Mouse (Mus musculus) CH12F3 (cell line): ENCODE data around the gene Npcd.

Experiments
- in situ Hi-C: fragments of 300-500 bp; cut with MboI; formaldehyde crosslinking; loops from 2 replicates; pipeline ENCODE4 v1.14.3; 2020; ENCODE audit warnings: low sequenced_read_pairs

The Npcd gene

GRCm38 (mm10) chr15:79834130-79834880 lies at the start of gene Npcd, which contains the start of gene Cbx6:
Gene Npcd, minus strand, starts transcription at chr15:79834237.
Gene Cbx6, minus strand, starts transcription at chr15:79834688.
- in situ Hi-C loops = no loop called here

- in situ Hi-C loops = no loop called here
Measured at GRCm38 (mm10) chr15:79883352-79883822, 49.4 kb upstream of the Npcd start.

- in situ Hi-C loops = no loop called here
Measured at GRCm38 (mm10) chr15:79882623-79883267, 48.7 kb upstream of the Npcd start.

GRCm38 (mm10) chr15:79880477-79880876 lies 46.4 kb upstream of the Npcd start:
- in situ Hi-C loops = no loop called here

- in situ Hi-C loops = no loop called here
Measured at GRCm38 (mm10) chr15:79879319-79879718, 45.3 kb upstream of the Npcd start.

GRCm38 (mm10) chr15:79878725-79879136 lies 44.7 kb upstream of the Npcd start:
- in situ Hi-C loops = no loop called here

GRCm38 (mm10) chr15:79875261-79875995 lies 41.4 kb upstream of the Npcd start:
- in situ Hi-C loops = no loop called here

- in situ Hi-C loops = no loop called here
Measured at GRCm38 (mm10) chr15:79873995-79874394, 40.0 kb upstream of the Npcd start.

GRCm38 (mm10) chr15:79873545-79873944 lies 39.5 kb upstream of the Npcd start:
- in situ Hi-C loops = no loop called here

- in situ Hi-C loops = no loop called here
Measured at GRCm38 (mm10) chr15:79867260-79868002, 33.4 kb upstream of the Npcd start.

- in situ Hi-C loops = no loop called here
Measured at GRCm38 (mm10) chr15:79859821-79860220, 25.8 kb upstream of the Npcd start.

GRCm38 (mm10) chr15:79858979-79859378 lies 24.9 kb upstream of the Npcd start:
- in situ Hi-C loops = no loop called here

GRCm38 (mm10) chr15:79850143-79850542 lies 16.1 kb upstream of the Npcd start:
- in situ Hi-C loops = no loop called here

- in situ Hi-C loops = no loop called here
Measured at GRCm38 (mm10) chr15:79847100-79847499, 13.1 kb upstream of the Npcd start.

GRCm38 (mm10) chr15:79845986-79846385 lies 11.9 kb upstream of the Npcd start:
- in situ Hi-C loops = no loop called here

GRCm38 (mm10) chr15:79842985-79843384 lies 8.9 kb upstream of the Npcd start:
- in situ Hi-C loops = no loop called here

GRCm38 (mm10) chr15:79840281-79840680 lies 6.2 kb upstream of the Npcd start:
- in situ Hi-C loops = no loop called here

- in situ Hi-C loops = no loop called here
Measured at GRCm38 (mm10) chr15:79834881-79835260, 834 bp upstream of the Npcd start.

GRCm38 (mm10) chr15:79833251-79834050 lies 586 bp downstream of the Npcd start:
- in situ Hi-C loops = no loop called here
